Mouse (Mus musculus) testis, postnatal 14 days (tissue): ENCODE results near the gene Mau2.
"Not testable (repeated sequence)": the region's sequence is repeated elsewhere in the genome, so short reads cannot be mapped to it uniquely, and the experiment has no call there.

Source experiments
- DNase-seq: peaks from one replicate; pipeline ENCODE4 v3.0.0; 2021; ENCODE audit warnings: low spot score

Mau2 gene

GRCm38 (mm10) chr8:70042583-70043455 lies at the start of gene Mau2, which contains the start of gene Sugp1:
Mau2 (minus strand) TSS chr8:70042734.
Sugp1 (plus strand) TSS chr8:70042813.
- peak; percentile 97 for DNase-seq

- DNase-seq, result no peak
Measured at GRCm38 (mm10) chr8:70089296-70089960, 46.9 kb upstream of the Mau2 start.

- peak; percentile 25 for DNase-seq
Measured at GRCm38 (mm10) chr8:70087836-70088650, 45.5 kb upstream of the Mau2 start.

DNA sequence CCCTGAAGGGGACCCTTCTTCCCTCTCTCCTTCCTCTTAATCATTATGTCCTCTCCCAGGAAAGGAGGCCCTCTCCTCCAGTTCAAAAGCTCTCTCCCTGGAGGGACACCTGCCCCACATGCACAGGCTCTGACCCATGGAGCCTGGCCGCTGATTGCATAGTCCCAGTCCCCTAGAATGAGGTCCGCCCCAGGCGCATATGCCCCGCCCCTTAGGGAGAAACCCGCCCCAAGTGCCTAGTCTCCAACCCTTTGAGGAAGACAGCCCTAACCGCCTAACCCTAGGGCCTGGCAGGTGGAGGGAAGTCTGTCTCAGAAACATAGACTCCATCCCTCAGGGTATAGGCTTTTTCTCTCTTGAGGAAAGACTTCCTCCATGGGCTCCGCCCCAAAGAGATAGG lies 44.7 kb upstream of the Mau2 start:
- no peak for DNase-seq

GRCm38 (mm10) chr8:70086151-70086550 lies 43.6 kb upstream of the Mau2 start:
- no peak for DNase-seq

DNA sequence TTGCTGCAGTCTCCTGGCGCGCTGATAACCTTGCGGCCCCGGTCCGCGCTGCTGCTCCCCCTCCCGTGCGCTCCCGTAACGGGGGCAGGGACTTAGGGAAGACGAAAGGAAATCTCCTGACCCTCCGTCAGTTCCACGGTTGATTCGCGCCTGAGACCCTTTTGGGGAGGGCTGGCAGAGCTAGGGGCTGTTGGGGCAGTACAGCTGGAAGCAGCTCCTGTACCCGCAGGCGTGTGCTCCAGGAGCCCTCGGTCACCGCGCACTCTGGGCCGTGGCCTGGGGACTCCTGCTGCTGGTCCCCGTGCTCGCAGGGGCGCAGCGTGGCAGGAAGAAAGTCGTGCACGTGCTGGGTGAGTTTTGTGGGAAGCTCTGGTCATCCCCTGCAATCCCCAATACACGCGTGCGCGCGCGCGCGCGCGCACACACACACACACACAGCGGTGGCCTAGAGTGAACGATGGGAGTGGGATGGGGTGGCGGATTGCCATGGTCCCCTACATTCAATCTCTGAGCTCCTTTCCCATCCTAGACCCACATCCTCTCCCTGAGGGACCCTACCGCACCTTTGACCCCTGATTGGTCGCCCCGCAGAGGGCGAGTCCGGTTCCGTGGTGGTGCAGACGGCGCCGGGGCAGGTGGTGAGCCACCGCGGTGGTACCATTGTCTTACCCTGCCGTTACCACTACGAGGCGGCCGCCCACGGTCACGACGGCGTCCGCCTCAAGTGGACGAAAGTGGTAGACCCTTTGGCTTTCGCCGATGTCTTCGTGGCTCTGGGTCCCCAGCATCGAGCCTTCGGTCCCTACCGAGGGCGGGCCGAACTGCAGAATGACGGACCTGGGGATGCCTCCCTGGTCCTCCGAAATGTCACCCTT lies 41.9 kb upstream of the Mau2 start:
- no peak for DNase-seq

- DNase-seq, result peak; percentile 55
Measured at GRCm38 (mm10) chr8:70083285-70083684, 40.8 kb upstream of the Mau2 start, which contains the start of gene Hapln4. Hapln4 (plus strand) TSS chr8:70083457.

DNA sequence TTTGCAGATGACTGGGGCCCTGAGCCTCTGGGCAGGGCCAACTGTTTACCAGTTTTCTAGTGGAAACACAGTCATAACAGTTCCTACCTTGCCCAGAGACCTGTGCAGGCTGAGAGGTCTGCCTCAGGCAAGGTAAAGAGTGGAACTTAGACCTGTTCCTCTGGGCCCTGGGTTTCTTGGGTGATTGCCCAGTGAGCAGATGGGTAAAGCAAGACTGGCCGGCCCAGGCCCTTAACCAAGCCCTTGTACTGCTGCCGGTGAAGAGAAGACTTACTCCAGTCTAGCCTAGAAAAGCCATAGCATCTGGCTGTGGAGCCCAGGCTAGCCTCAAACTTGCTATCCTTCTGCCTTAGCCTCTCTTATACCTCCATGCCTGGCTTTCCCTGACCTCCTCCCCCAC lies 39.4 kb upstream of the Mau2 start:
- no peak for DNase-seq

DNA sequence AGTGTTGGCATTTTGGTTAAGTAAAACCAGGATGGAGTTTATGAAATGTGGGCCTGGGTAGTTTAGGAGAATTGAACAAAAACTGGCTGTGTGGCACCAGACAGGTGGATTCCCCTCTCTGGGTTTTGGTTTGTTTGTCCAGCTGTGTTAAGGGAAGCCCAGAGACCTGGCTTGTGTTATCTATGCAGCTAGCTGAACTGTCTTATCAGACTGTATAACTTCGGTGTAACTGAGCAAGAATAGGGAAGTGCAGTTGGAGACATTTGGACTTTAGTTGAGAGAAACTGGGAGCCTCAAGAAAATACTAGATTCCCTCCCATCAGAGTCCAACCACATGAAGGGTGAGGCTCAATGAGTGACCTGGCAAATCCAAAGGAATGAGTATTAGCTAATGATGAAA lies 31.1 kb upstream of the Mau2 start:
- DNase-seq, result no peak

DNA sequence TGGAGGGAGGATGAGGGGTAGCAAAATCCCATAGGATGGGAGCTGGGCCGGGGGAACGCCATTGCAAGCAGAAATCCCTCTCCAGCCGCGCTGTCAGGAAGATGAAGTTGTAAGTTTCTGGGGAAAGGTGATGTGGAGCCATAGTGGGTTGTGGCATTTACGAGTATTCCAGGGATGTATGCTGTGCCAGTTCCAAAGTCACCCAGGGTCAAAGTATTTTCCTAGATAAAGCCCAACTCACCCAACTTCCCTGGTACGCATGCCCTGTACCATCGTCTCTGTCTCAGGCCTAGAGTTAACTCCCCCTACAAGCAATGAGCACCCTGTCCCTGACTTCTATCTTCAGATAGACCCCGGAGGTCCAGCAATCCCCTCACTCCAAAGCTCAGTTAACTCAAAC lies 30.6 kb upstream of the Mau2 start:
- no peak for DNase-seq

GRCm38 (mm10) chr8:70072441-70073069 lies 30.0 kb upstream of the Mau2 start, which contains the start of gene Tm6sf2:
Tm6sf2 (plus strand) TSS chr8:70072924.
- DNase-seq, result peak; percentile 36

DNA sequence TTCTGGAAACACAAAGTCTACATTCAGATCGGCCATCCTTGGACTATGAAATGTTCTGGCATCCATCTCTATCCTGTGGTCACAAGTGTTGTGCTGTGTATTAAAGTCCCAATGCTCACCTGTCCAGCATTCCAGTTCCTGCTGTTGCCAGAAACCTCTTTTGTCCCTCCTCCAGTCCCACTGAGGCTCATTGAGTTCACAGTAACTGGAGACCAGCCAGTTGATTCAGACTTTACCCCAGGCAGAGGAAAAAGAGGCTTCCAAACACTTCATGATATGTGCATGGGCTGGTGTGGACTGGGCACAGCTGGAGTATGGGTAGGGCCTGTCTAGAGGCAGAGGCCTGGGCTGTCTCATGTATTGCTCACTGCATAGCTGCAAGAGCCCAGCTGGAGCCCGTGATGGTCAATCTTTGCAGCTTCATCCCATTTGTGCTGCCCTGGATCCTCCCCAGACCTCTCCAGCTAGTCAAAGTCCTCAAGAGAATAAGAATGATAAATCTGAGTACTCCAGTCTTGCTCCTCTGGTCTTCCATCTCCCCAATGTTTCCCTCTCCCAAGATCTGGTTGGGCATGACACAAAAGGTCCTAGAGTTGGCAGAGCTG lies 29.4 kb upstream of the Mau2 start:
- DNase-seq, result no peak

GRCm38 (mm10) chr8:70057721-70058120 lies 15.2 kb upstream of the Mau2 start:
- DNase-seq, result no peak

DNA sequence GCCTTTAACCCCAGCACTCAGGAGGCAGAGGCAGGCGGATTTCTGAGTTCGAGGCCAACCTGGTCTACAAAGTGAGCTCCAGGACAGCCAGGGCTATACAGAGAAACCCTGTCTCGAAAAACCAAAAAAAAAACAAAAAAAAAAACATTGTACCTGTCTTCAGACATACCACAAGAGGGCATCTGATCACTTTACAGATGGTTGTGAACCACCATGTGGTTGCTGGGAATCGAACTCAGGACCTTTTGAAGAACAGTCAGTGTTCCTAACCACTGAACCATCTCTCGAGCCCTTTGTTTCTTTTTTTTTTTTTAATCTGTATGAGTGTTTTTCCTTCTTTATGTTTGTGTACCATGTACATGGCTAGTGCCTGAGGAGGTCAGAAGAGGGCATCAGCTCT lies 7.9 kb upstream of the Mau2 start:
- not testable (repeated sequence) for DNase-seq

GRCm38 (mm10) chr8:70049662-70050061 lies 7.1 kb upstream of the Mau2 start:
- no peak for DNase-seq

- DNase-seq, result no peak
Measured at GRCm38 (mm10) chr8:70043996-70044395, 1.5 kb upstream of the Mau2 start.

GRCm38 (mm10) chr8:70041885-70042546 lies 518 bp downstream of the Mau2 start:
- DNase-seq, result peak; percentile 74

DNA sequence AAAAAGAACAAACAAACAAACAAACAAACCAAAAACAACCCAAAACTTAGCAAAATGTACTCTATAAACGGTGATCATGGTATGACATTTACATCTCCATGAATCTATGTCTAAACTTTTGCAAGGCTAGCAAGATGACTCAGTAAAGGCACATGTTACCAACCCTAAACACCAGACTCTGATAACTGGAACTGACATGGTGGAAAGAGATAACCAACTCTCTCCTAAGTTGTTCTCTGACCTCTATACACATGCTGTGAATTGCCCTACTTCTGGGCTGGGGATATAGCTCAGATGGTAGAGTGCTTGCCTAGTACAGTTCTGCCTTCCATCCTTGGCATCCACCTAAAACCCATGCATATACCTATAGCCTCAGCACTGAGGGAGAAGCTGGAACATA lies 4.5 kb downstream of the Mau2 start:
- DNase-seq, result no peak

GRCm38 (mm10) chr8:70030255-70030654 lies 12.3 kb downstream of the Mau2 start:
- DNase-seq, result no peak

- DNase-seq, result no peak
Measured at GRCm38 (mm10) chr8:70026151-70026550, 16.4 kb downstream of the Mau2 start.
